In genomic region chr7:84884530-84884929, GRCm38 (mm10) we compare ENCODE assay signal across 16 mouse cellular contexts. TPM values are rescaled to one million over a fixed set of nuclear protein-coding genes. Genes with fewer than 3 reads are reported as not detected.
A peak's percentile ranks its signal among the peaks of the same experiment; 100 is the strongest.
DNase-seq lines count a peak whose midpoint lies in the region; ATAC-seq and TF ChIP-seq lines count a peak whose summit lies in the region.
"Had no signal": no experiment of that assay in that cellular context is flagged by ENCODE, and none has a peak within 500 bp of the region (broad histone marks: within the 10 kb centered on the region; RNA-seq: fewer than 3 reads in every experiment).

No protein-coding gene starts in this region.

- no peaks in the 10 kb centered on the region for H3K27me3 ChIP-seq in hindbrain, embryonic 14.5 days (ENCODE audit: control insufficient read depth, insufficient read depth, low read length)
- H3K27me3 ChIP-seq in hindbrain, embryonic 10.5 days (ENCODE audit: insufficient read depth, poor library complexity, severe bottlenecking): no peaks in the 10 kb centered on the region
- H3K27me3 ChIP-seq in lung, postnatal 0 days (replicated peaks; ENCODE audit: insufficient read depth, low read length): no peaks in the 10 kb centered on the region
- H3K27me3 ChIP-seq: embryonic facial prominence, embryonic 15.5 days; neural tube, embryonic 12.5 days had no signal

- no peak for TF ChIP-seq EP300 in lung, postnatal 0 days (IDR thresholded peaks at IDR 0.05)

- peak; percentile 23 for TF ChIP-seq CTCF in lung, postnatal 0 days (IDR thresholded peaks at IDR 0.05)
- no peak for TF ChIP-seq CTCF in lung, adult 2 months (IDR thresholded peaks at IDR 0.05; ENCODE audit: insufficient read depth, low read length)

- ATAC-seq in hindbrain, embryonic 14.5 days (ENCODE audit: low FRiP score): no peak
- ATAC-seq in lung, postnatal 0 days: no peak

- H3K27ac ChIP-seq in hindbrain, embryonic 14.5 days: no peak overlapping the region
- H3K27ac ChIP-seq in hindbrain, embryonic 10.5 days: no peak overlapping the region
- H3K27ac ChIP-seq in lung, postnatal 0 days (ENCODE audit: low read length): no peak overlapping the region
- H3K27ac ChIP-seq: embryonic facial prominence, embryonic 15.5 days; liver, embryonic 14.5 days; midbrain, embryonic 10.5 days; neural tube, embryonic 12.5 days had no signal

- TF ChIP-seq POLR2A in lung, adult 2 months (IDR thresholded peaks at IDR 0.05; ENCODE audit: borderline replicate concordance, extremely low read depth, low read depth, low read length): no peak

- intact Hi-C loops in gastrocnemius, postnatal 36 days (cut with DNase I): no loop called here

- no peaks in the 10 kb centered on the region for H3K4me1 ChIP-seq in hindbrain, embryonic 14.5 days (replicated peaks; ENCODE audit: control insufficient read depth, insufficient read depth, low read length)
- no peaks in the 10 kb centered on the region for H3K4me1 ChIP-seq in hindbrain, embryonic 10.5 days (replicated peaks)
- no peaks in the 10 kb centered on the region for H3K4me1 ChIP-seq in lung, postnatal 0 days (ENCODE audit: insufficient read depth, low read depth, low read length)
- H3K4me1 ChIP-seq in lung, adult 2 months (ENCODE audit: control insufficient read depth, insufficient read depth, low read length): no peaks in the 10 kb centered on the region
- H3K4me1 ChIP-seq: embryonic facial prominence, embryonic 15.5 days; midbrain, embryonic 10.5 days; neural tube, embryonic 12.5 days had no signal

- 0 out of 2 replicates have a peak, but pooled peaks cover 7% of the 10 kb centered on the region for H3K9me3 ChIP-seq in hindbrain, embryonic 14.5 days (ENCODE audit: control insufficient read depth, low read length)
- peaks cover 4% of the 10 kb centered on the region; the same call in 1 of the 2 replicates for H3K9me3 ChIP-seq in hindbrain, embryonic 10.5 days
- no peaks in the 10 kb centered on the region for H3K9me3 ChIP-seq in lung, postnatal 0 days (ENCODE audit: low read length)
- H3K9me3 ChIP-seq: embryonic facial prominence, embryonic 15.5 days had no signal

- H3K9ac ChIP-seq in hindbrain, embryonic 14.5 days: no peak overlapping the region
- no peak overlapping the region for H3K9ac ChIP-seq in lung, postnatal 0 days (replicated peaks; ENCODE audit: low read depth)
- H3K9ac ChIP-seq: embryonic facial prominence, embryonic 15.5 days; liver, embryonic 14.5 days; neural tube, embryonic 12.5 days had no signal

- no peak overlapping the region for H3K4me3 ChIP-seq in hindbrain, embryonic 14.5 days (replicated peaks; ENCODE audit: low read length)
- no peak overlapping the region for H3K4me3 ChIP-seq in hindbrain, embryonic 10.5 days
- H3K4me3 ChIP-seq in lung, postnatal 0 days (ENCODE audit: low read depth, low read length): no peak overlapping the region
- H3K4me3 ChIP-seq in lung, adult 2 months (replicated peaks; ENCODE audit: extremely low read depth, low read depth, low read length): no peak overlapping the region
- H3K4me3 ChIP-seq: embryonic facial prominence, embryonic 15.5 days; midbrain, embryonic 10.5 days; neural tube, embryonic 12.5 days had no signal

- DNase-seq in hindbrain, embryonic 14.5 days (ENCODE audit: low spot score): peak; percentile 27
- DNase-seq in hindbrain, embryonic 10.5 days (ENCODE audit: low spot score): no peak
- no peak for DNase-seq in lung, postnatal 0 days (ENCODE audit: low spot score)
- DNase-seq in lung, adult 2 months: no peak
- peak; percentile 24 for DNase-seq in NIH3T3 (ENCODE audit: low read depth)
- DNase-seq in induced T-regulatory cell, adult 2 months (ENCODE audit: low read depth): peak; percentile 10
- no peak for DNase-seq in urinary bladder, adult 18-20 months (ENCODE audit: low spot score in 2 of 2)
- no peak for DNase-seq in gastrocnemius, postnatal 36 days
- DNase-seq: adrenal gland, adult 2 months; thymus, postnatal 14 days had no signal

- H3K36me3 ChIP-seq in hindbrain, embryonic 14.5 days (replicated peaks; ENCODE audit: control insufficient read depth, insufficient read depth): no peaks in the 10 kb centered on the region
- no peaks in the 10 kb centered on the region for H3K36me3 ChIP-seq in hindbrain, embryonic 10.5 days
- H3K36me3 ChIP-seq in lung, postnatal 0 days (ENCODE audit: insufficient read depth, low read length): no peaks in the 10 kb centered on the region
- H3K36me3 ChIP-seq: embryonic facial prominence, embryonic 15.5 days; midbrain, embryonic 10.5 days; neural tube, embryonic 12.5 days had no signal

- H3K4me2 ChIP-seq in hindbrain, embryonic 14.5 days (replicated peaks): no peak overlapping the region
- H3K4me2 ChIP-seq in lung, postnatal 0 days (replicated peaks; ENCODE audit: low read depth, low read length): no peak overlapping the region
- H3K4me2 ChIP-seq: embryonic facial prominence, embryonic 15.5 days; neural tube, embryonic 12.5 days had no signal

- WGBS in hindbrain, embryonic 14.5 days: 57% methylated on average over 1 of the region's 1 CpGs
- whole genome bisulfite sequencing in hindbrain, embryonic 10.5 days: 55% methylated on average over 1 of the region's 1 CpGs
- 44% methylated on average over 1 of the region's 1 CpGs for WGBS in lung, postnatal 0 days
- WGBS in lung, adult 2 months: 57% methylated on average over 1 of the region's 1 CpGs

RNA-seq across cellular contexts. Expression of gene Olfr291, which starts 31.2 kb away (rescaled TPM):
- not detected in 2 replicates for polyA plus RNA-seq in hindbrain, embryonic 14.5 days (2014; fragmentation: Nextera tagmentation; extraction: Ambion mirVana)
- not detected in 2 replicates for polyA plus RNA-seq in hindbrain, embryonic 10.5 days (2016; fragmentation: Nextera tagmentation; extraction: Ambion mirVana)
- polyA plus RNA-seq in lung, postnatal 0 days (2015; fragmentation: Nextera tagmentation; extraction: Ambion mirVana): not detected in 2 replicates
- polyA plus RNA-seq in lung, adult 2 months (2012; rRNA removed): not detected in 2 replicates
- not detected for total RNA-seq in gastrocnemius, postnatal 36 days (2021)
- total RNA-seq: adrenal gland, adult 2 months had no signal
- polyA plus RNA-seq: adrenal gland, adult 2 months; embryonic facial prominence, embryonic 15.5 days; heart, embryonic 16.5 days; kidney, embryonic 16.5 days; liver, embryonic 14.5 days; midbrain, embryonic 10.5 days; neural tube, embryonic 12.5 days had no signal

Comparison
In these comparisons a context has a peak if more than half of its experiments do, and no peak if none do; other contexts are left out.
1. DNase-seq: peak in hindbrain, embryonic 14.5 days (single experiment), NIH3T3 (single experiment) and induced T-regulatory cell, adult 2 months (single experiment); none in hindbrain, embryonic 10.5 days (single experiment), lung, postnatal 0 days (single experiment), lung, adult 2 months (single experiment), urinary bladder, adult 18-20 months (0 of 2) and gastrocnemius, postnatal 36 days (0 of 2).